Mouse (Mus musculus) liver, embryonic 14.5 days (tissue): Measurements from ENCODE around the gene Olfm3. TPM values are rescaled to one million over a fixed set of nuclear protein-coding genes. Genes with fewer than 3 reads are reported as not detected.

Source experiments
- ATAC-seq: fragments of 200-750 bp; cut with Nextera tagmentation; 2 replicates; pipeline ENCODE4 v1.8.0; 2017; ENCODE audit warnings: moderate number of reproducible peaks, mild to moderate bottlenecking, moderate library complexity; ENCODE audit not compliant: insufficient read depth
- DNase-seq, 3 experiments: peaks; one replicate each; pipeline ENCODE4 v3.0.0-alpha.2; 2012 to 2013; ENCODE audit warnings: low read depth in 3 of 3, low spot score in 3 of 3
- H3K27ac ChIP-seq: fragments of 300-500 bp; sonication (generic); 2 replicates; pipeline ENCODE4 v1.5.1; 2014; ENCODE audit warnings: moderate library complexity, mild to moderate bottlenecking, control low read depth, inconsistent platforms
- H3K27me3 ChIP-seq: fragments of 300-500 bp; sonication (generic); 2 replicates; pipeline ENCODE4 v1.6.1; 2014; ENCODE audit warnings: mild to moderate bottlenecking, low read length, moderate library complexity; ENCODE audit not compliant: control insufficient read depth, insufficient read depth
- H3K36me3 ChIP-seq: fragments of 300-500 bp; sonication (generic); replicated peaks from 2 replicates; pipeline ENCODE4 v1.6.1; 2014; ENCODE audit warnings: low read depth; ENCODE audit not compliant: control insufficient read depth, insufficient read depth
- H3K4me1 ChIP-seq, 2 experiments: fragments of 200-500 bp in 1 of 2; fragments of 300-500 bp in 1 of 2; sonication (generic) in 1 of 2; replicated peaks; 2 replicates each; pipeline ENCODE4 v1.6.1; 2012 to 2014; ENCODE audit warnings: antibody characterized with exemption in 1 of 2, inconsistent platforms in 1 of 2, low read length in 1 of 2; ENCODE audit not compliant: control insufficient read depth in 2 of 2, insufficient read depth in 2 of 2
- H3K4me2 ChIP-seq: fragments of 300-500 bp; sonication (generic); 2 replicates; pipeline ENCODE4 v1.6.1; 2014; ENCODE audit warnings: low read depth, mild to moderate bottlenecking, control low read depth, moderate library complexity
- H3K4me3 ChIP-seq, 2 experiments: fragments of 200-500 bp in 1 of 2; fragments of 300-500 bp in 1 of 2; sonication (generic) in 1 of 2; 2 replicates each; pipeline ENCODE4 v1.5.1; 2012 to 2014; ENCODE audit warnings: low read depth in 2 of 2, low read length in 2 of 2, mild to moderate bottlenecking in 2 of 2, control low read depth in 1 of 2, inconsistent platforms in 1 of 2, moderate library complexity in 1 of 2; ENCODE audit not compliant: insufficient read depth in 1 of 2
- H3K9ac ChIP-seq: fragments of 300-500 bp; sonication (generic); replicated peaks from 2 replicates; pipeline ENCODE4 v1.6.1; 2014; ENCODE audit warnings: mild to moderate bottlenecking, control low read depth, moderate library complexity
- H3K9me3 ChIP-seq: fragments of 300-500 bp; sonication (generic); 2 replicates; pipeline ENCODE4 v1.6.1; 2016; ENCODE audit warnings: low read length, mixed read lengths; ENCODE audit not compliant: control insufficient read depth
- CTCF ChIP-seq: IDR thresholded peaks from 2 replicates; pipeline ENCODE4 v1.5.1; 2016; ENCODE audit warnings: antibody characterized with exemption, low read depth, control low read depth
- EP300 ChIP-seq: IDR thresholded peaks from 2 replicates; pipeline ENCODE4 v1.6.1; 2016; ENCODE audit warnings: antibody characterized with exemption, low read depth
- WGBS: fragments of 180-500 bp; shearing (Covaris S2); extraction: QIAGEN DNeasy Blood & Tissue Kit; methylation state at CpG from one replicate; pipeline ENCODE4 v1.1.7; 2014; ENCODE audit not compliant: insufficient replicate concordance; 5-methylcytosine and 5-hydroxymethylcytosine counted together
- polyA plus RNA-seq, 2 experiments: library from polyadenylated mRNA; depleted of rRNA in 1 of 2; stranded (reverse) in 1 of 2; unstranded in 1 of 2; fragments of >200 nt; fragmentation: Nextera tagmentation in 1 of 2; extraction: Ambion mirVana in 1 of 2; gene quantifications; 2 replicates each; pipeline versions ENCODE4 v1.2.1 to v1.2.3; 2012 to 2014

The Olfm3 gene
- polyA plus RNA-seq, 2 experiments = not detected

GRCm38 (mm10) chr3:115145722-115146121 is 241.8 kb downstream of the Olfm3 start:
- TF ChIP-seq EP300 (no peak), CTCF (no peak)
- no peak overlapping the region for H3K4me2 ChIP-seq
- 55% methylated on average over 2 of the region's 2 CpGs for WGBS
- H3K9me3 ChIP-seq = no peaks in the 10 kb centered on the region
- H3K9ac ChIP-seq = no peak overlapping the region
- H3K27ac ChIP-seq = no peak overlapping the region
- ATAC-seq (no peak), DNase-seq (no peak)
- H3K27me3 ChIP-seq = no peaks in the 10 kb centered on the region
- no peaks in the 10 kb centered on the region for H3K4me1 ChIP-seq
- no peak overlapping the region for H3K4me3 ChIP-seq
- no peaks in the 10 kb centered on the region for H3K36me3 ChIP-seq

- Histone ChIP-seq H3K36me3 (no peaks in the 10 kb centered on the region), H3K9ac (no peak overlapping the region), H3K27me3 (no peaks in the 10 kb centered on the region), H3K4me2 (no peak overlapping the region), H3K4me3 (no peak overlapping the region), H3K9me3 (no peaks in the 10 kb centered on the region), H3K4me1 (no peaks in the 10 kb centered on the region), H3K27ac (no peak overlapping the region)
- no peak for ATAC-seq
- DNase-seq = no peak
- WGBS = 63% methylated on average over 2 of the region's 2 CpGs
- TF ChIP-seq EP300 (no peak), CTCF (no peak)
Measured at GRCm38 (mm10) chr3:115146244-115146643, 242.4 kb downstream of the Olfm3 start.

GRCm38 (mm10) chr3:115158903-115159473 is 255.1 kb downstream of the Olfm3 start:
- Histone ChIP-seq H3K4me2 (no peak overlapping the region), H3K27me3 (no peaks in the 10 kb centered on the region), H3K36me3 (no peaks in the 10 kb centered on the region), H3K27ac (no peak overlapping the region), H3K9me3 (no peaks in the 10 kb centered on the region), H3K9ac (no peak overlapping the region), H3K4me3 (no peak overlapping the region), H3K4me1 (no peaks in the 10 kb centered on the region)
- 47% methylated on average over 3 of the region's 3 CpGs for WGBS
- ATAC-seq (no peak), DNase-seq (no peak)
- no peak for TF ChIP-seq EP300
- no peak for TF ChIP-seq CTCF

GRCm38 (mm10) chr3:115174625-115175024 is 270.7 kb downstream of the Olfm3 start:
- Histone ChIP-seq H3K4me2 (no peak overlapping the region), H3K4me3 (no peak overlapping the region), H3K9me3 (no peaks in the 10 kb centered on the region), H3K4me1 (no peaks in the 10 kb centered on the region), H3K36me3 (no peaks in the 10 kb centered on the region), H3K9ac (no peak overlapping the region), H3K27ac (no peak overlapping the region), H3K27me3 (no peaks in the 10 kb centered on the region)
- WGBS = 61% methylated on average over 7 of the region's 7 CpGs
- DNase-seq (no peak), ATAC-seq (no peak)
- TF ChIP-seq EP300 (no peak), CTCF (no peak)
